9 mouse cellular contexts compared by ENCODE assay signal in the genomic region with DNA sequence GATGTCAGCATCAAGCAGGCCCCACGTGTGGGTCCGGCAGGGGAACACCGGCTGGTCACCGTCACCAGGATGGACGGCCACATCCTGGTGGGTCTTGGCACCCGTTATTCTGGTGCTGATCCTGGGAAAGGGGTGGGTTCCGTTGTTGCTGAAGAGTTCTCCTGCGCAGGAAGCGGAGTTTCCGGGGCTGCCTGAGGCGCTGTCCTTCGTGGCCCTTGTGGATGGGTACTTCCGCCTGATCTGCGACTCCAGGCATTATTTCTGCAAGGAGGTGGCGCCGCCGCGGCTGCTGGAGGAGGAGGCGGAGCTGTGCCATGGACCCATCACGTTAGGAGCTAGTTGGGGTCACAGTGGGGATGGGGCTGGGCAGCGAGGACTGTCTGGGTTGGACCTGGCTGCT. TPM values are rescaled to one million over a fixed set of nuclear protein-coding genes. Genes with fewer than 3 reads are reported as not detected.
DNase-seq lines count a peak whose midpoint lies in the region; ATAC-seq and TF ChIP-seq lines count a peak whose summit lies in the region.
"Had no signal": no experiment of that assay in that cellular context is flagged by ENCODE, and none has a peak within 500 bp of the region (broad histone marks: within the 10 kb centered on the region; RNA-seq: fewer than 3 reads in every experiment).

No protein-coding gene starts in this region.

- peaks cover 7% of the 10 kb centered on the region; the same call in 1 of the 2 replicates for H3K4me1 ChIP-seq in liver, adult 2 months (ENCODE audit: control insufficient read depth, insufficient read depth, low read length)
- peaks cover 10% of the 10 kb centered on the region; the same call in 1 of the 2 replicates for H3K4me1 ChIP-seq in hindbrain, postnatal 0 days (ENCODE audit: insufficient read depth, low read length)
- H3K4me1 ChIP-seq in midbrain, embryonic 12.5 days, result peaks cover 16% of the 10 kb centered on the region

- H3K36me3 ChIP-seq in liver, adult 2 months (ENCODE audit: control insufficient read depth, insufficient read depth, low read length), result no peaks in the 10 kb centered on the region
- H3K36me3 ChIP-seq in hindbrain, postnatal 0 days (ENCODE audit: insufficient read depth, low read length), result no peaks in the 10 kb centered on the region
- H3K36me3 ChIP-seq in midbrain, embryonic 12.5 days, result no peaks in the 10 kb centered on the region

- DNase-seq in cerebellum, adult 11-12 months, result peak; percentile 47
- DNase-seq in cerebellum, adult 8-10 months, result no peak
- DNase-seq in liver, adult 2 months (ENCODE audit: extremely low read depth, low read depth, low spot score), result no peak
- no peak for DNase-seq in liver
- DNase-seq in hindbrain, postnatal 0 days (ENCODE audit: low spot score), result no peak

- 0 out of 2 replicates have a peak, but pooled peaks cover under 1% of the 10 kb centered on the region for H3K27me3 ChIP-seq in liver, adult 2 months (ENCODE audit: control insufficient read depth, insufficient read depth, low read length)
- peaks cover 71% of the 10 kb centered on the region for H3K27me3 ChIP-seq in hindbrain, postnatal 0 days (ENCODE audit: insufficient read depth, low read length)
- H3K27me3 ChIP-seq in midbrain, embryonic 12.5 days, result peaks cover 100% of the 10 kb centered on the region

- no peak overlapping the region for H3K4me2 ChIP-seq in hindbrain, postnatal 0 days (ENCODE audit: low read depth, low read length)
- no peak overlapping the region; the same call in 1 of the 2 replicates for H3K4me2 ChIP-seq in midbrain, embryonic 12.5 days (replicated peaks)

- H3K9ac ChIP-seq in liver, adult 2 months (ENCODE audit: low read depth, low read length), result no peak overlapping the region
- H3K9ac ChIP-seq in hindbrain, postnatal 0 days (replicated peaks; ENCODE audit: low read length), result no peak overlapping the region
- no peak overlapping the region for H3K9ac ChIP-seq in midbrain, embryonic 12.5 days (replicated peaks)
- H3K9ac ChIP-seq: liver, embryonic 15.5 days had no signal

- H3K4me3 ChIP-seq in liver, adult 2 months (ENCODE audit: insufficient read depth, low read depth, low read length), result no peak overlapping the region
- 0 out of 2 replicates have a peak overlapping the region, but pooled peaks have one; percentile 2 for H3K4me3 ChIP-seq in hindbrain, postnatal 0 days (ENCODE audit: low read length)
- 0 out of 2 replicates have a peak overlapping the region, but pooled peaks have one; percentile 11 for H3K4me3 ChIP-seq in midbrain, embryonic 12.5 days

- no peaks in the 10 kb centered on the region for H3K9me3 ChIP-seq in hindbrain, postnatal 0 days (ENCODE audit: low read length)
- H3K9me3 ChIP-seq in midbrain, embryonic 12.5 days, result no peaks in the 10 kb centered on the region
- H3K9me3 ChIP-seq: liver, embryonic 15.5 days had no signal

- no peak for TF ChIP-seq CTCF in liver, adult 2 months (IDR thresholded peaks at IDR 0.05; ENCODE audit: low read depth, low read length)
- TF ChIP-seq CTCF in hindbrain, postnatal 0 days (IDR thresholded peaks at IDR 0.05; ENCODE audit: low read depth), result no peak

- 0 out of 2 replicates have a peak overlapping the region, but pooled peaks have one; percentile 8 for H3K27ac ChIP-seq in liver, adult 2 months (replicated peaks; ENCODE audit: insufficient read depth, low read depth, low read length)
- no peak overlapping the region for H3K27ac ChIP-seq in hindbrain, postnatal 0 days
- H3K27ac ChIP-seq in midbrain, embryonic 12.5 days (replicated peaks), result no peak overlapping the region
- H3K27ac ChIP-seq: liver, embryonic 15.5 days had no signal

- no peak for ATAC-seq in hindbrain, postnatal 0 days
- ATAC-seq in midbrain, embryonic 12.5 days (ENCODE audit: low FRiP score, low read depth), result no peak
- ATAC-seq in activated CD4-positive, CD25-positive, alpha-beta regulatory T cell, adult 4 months, result no peak
- no peak for ATAC-seq in megakaryocyte, adult 5-6 weeks (ENCODE audit: poor library complexity, severe bottlenecking)

- no peaks in the 10 kb centered on the region for H3K79me2 ChIP-seq in liver, adult 2 months (ENCODE audit: control insufficient read depth, insufficient read depth, low read length)

- TF ChIP-seq POLR2A in liver, adult 2 months (IDR thresholded peaks at IDR 0.05; ENCODE audit: extremely low read depth, insufficient read depth, low read length), result no peak

- 80% methylated on average over 21 of the region's 21 CpGs for WGBS in liver, adult 2 months
- 15% methylated on average over 21 of the region's 21 CpGs for WGBS in hindbrain, postnatal 0 days
- 3% methylated on average over 21 of the region's 21 CpGs for WGBS in midbrain, embryonic 12.5 days

RNA-seq across cellular contexts. Expression of a gene that starts 4.4 kb away (rescaled TPM):
- 4.0 and 4.6 TPM in 2 replicates for total RNA-seq in liver, adult 2 months (2014; rRNA removed)
- polyA plus RNA-seq in liver, adult 2 months (2012; rRNA removed), result 5.7 and 7.9 TPM in 2 replicates
- total RNA-seq in hindbrain, postnatal 0 days (2014; rRNA removed), result 14.8 and 15.3 TPM in 2 replicates
- polyA plus RNA-seq in hindbrain, postnatal 0 days (2015; fragmentation: Nextera tagmentation; extraction: Ambion mirVana), result 7.3 and 7.4 TPM in 2 replicates
- polyA plus RNA-seq in midbrain, embryonic 12.5 days (2016; fragmentation: Nextera tagmentation; extraction: Ambion mirVana), result 3.3 and 3.4 TPM in 2 replicates
- polyA plus RNA-seq in activated CD4-positive, CD25-positive, alpha-beta regulatory T cell, adult 4 months (2017; shearing (Covaris generic)), result 10 to 100 TPM; 18.6 to 41.7 TPM
- 4.8 and 5.0 TPM in 2 replicates for total RNA-seq in megakaryocyte, adult 5-6 weeks (2015)
- 2.6 and 5.2 TPM in 2 replicates for total RNA-seq in megakaryocyte, adult 5-6 weeks (2017)

RNA-seq across cellular contexts. Expression of a gene that starts 8.5 kb away (rescaled TPM):
- total RNA-seq in liver, adult 2 months (2014; rRNA removed), result 0.74 and 1.1 TPM in 2 replicates
- 4.9 and 8.2 TPM in 2 replicates for polyA plus RNA-seq in liver, adult 2 months (2012; rRNA removed)
- not detected in 2 replicates for total RNA-seq in hindbrain, postnatal 0 days (2014; rRNA removed)
- 1.7 and 3.4 TPM in 2 replicates for polyA plus RNA-seq in hindbrain, postnatal 0 days (2015; fragmentation: Nextera tagmentation; extraction: Ambion mirVana)
- polyA plus RNA-seq in midbrain, embryonic 12.5 days (2016; fragmentation: Nextera tagmentation; extraction: Ambion mirVana), result not detected in 2 replicates
- polyA plus RNA-seq in activated CD4-positive, CD25-positive, alpha-beta regulatory T cell, adult 4 months (2017; shearing (Covaris generic)), result 10 to 100 TPM; 16.4 to 23.9 TPM
- total RNA-seq in megakaryocyte, adult 5-6 weeks (2015), result 2.9 and 4.2 TPM in 2 replicates
- 1.1 and 2.4 TPM in 2 replicates for total RNA-seq in megakaryocyte, adult 5-6 weeks (2017)

RNA-seq across cellular contexts. Expression of a gene that starts 8.9 kb away (rescaled TPM):
- total RNA-seq in liver, adult 2 months (2014; rRNA removed), result 0.09 and 0.20 TPM in 2 replicates
- 0.15 and 0.72 TPM in 2 replicates for polyA plus RNA-seq in liver, adult 2 months (2012; rRNA removed)
- 81.4 and 89.1 TPM in 2 replicates for total RNA-seq in hindbrain, postnatal 0 days (2014; rRNA removed)
- 16.8 and 16.9 TPM in 2 replicates for polyA plus RNA-seq in hindbrain, postnatal 0 days (2015; fragmentation: Nextera tagmentation; extraction: Ambion mirVana)
- polyA plus RNA-seq in midbrain, embryonic 12.5 days (2016; fragmentation: Nextera tagmentation; extraction: Ambion mirVana), result 12.8 and 16.9 TPM in 2 replicates
- polyA plus RNA-seq in activated CD4-positive, CD25-positive, alpha-beta regulatory T cell, adult 4 months (2017; shearing (Covaris generic)), result under 1 TPM; 0.37 to 0.93 TPM
- total RNA-seq in megakaryocyte, adult 5-6 weeks (2015), result 0.11 TPM in 1 of 2 replicates, not detected in the other
- 1.1 TPM in 1 of 2 replicates, not detected in the other for total RNA-seq in megakaryocyte, adult 5-6 weeks (2017)

RNA-seq across cellular contexts. Expression of a gene that starts 21.1 kb away (rescaled TPM):
- 0.92 and 1.3 TPM in 2 replicates for total RNA-seq in liver, adult 2 months (2014; rRNA removed)
- polyA plus RNA-seq in liver, adult 2 months (2012; rRNA removed), result 1.5 and 2.6 TPM in 2 replicates
- total RNA-seq in hindbrain, postnatal 0 days (2014; rRNA removed), result 0.42 and 0.50 TPM in 2 replicates
- polyA plus RNA-seq in hindbrain, postnatal 0 days (2015; fragmentation: Nextera tagmentation; extraction: Ambion mirVana), result 0.52 and 0.60 TPM in 2 replicates
- 0.55 and 0.66 TPM in 2 replicates for polyA plus RNA-seq in midbrain, embryonic 12.5 days (2016; fragmentation: Nextera tagmentation; extraction: Ambion mirVana)
- polyA plus RNA-seq in activated CD4-positive, CD25-positive, alpha-beta regulatory T cell, adult 4 months (2017; shearing (Covaris generic)), result 1 to 10 TPM; 3.3 to 3.8 TPM
- 0.36 and 0.89 TPM in 2 replicates for total RNA-seq in megakaryocyte, adult 5-6 weeks (2015)
- total RNA-seq in megakaryocyte, adult 5-6 weeks (2017), result 0.18 TPM in 1 of 2 replicates, not detected in the other

RNA-seq across cellular contexts. Expression of a gene that starts 45.0 kb away (rescaled TPM):
- total RNA-seq in liver, adult 2 months (2014; rRNA removed), result 0.18 and 0.87 TPM in 2 replicates
- 0.44 and 2.8 TPM in 2 replicates for polyA plus RNA-seq in liver, adult 2 months (2012; rRNA removed)
- total RNA-seq in hindbrain, postnatal 0 days (2014; rRNA removed), result 84.2 and 99.0 TPM in 2 replicates
- 62.2 and 65.8 TPM in 2 replicates for polyA plus RNA-seq in hindbrain, postnatal 0 days (2015; fragmentation: Nextera tagmentation; extraction: Ambion mirVana)
- polyA plus RNA-seq in midbrain, embryonic 12.5 days (2016; fragmentation: Nextera tagmentation; extraction: Ambion mirVana), result 39.2 and 43.7 TPM in 2 replicates
- polyA plus RNA-seq in activated CD4-positive, CD25-positive, alpha-beta regulatory T cell, adult 4 months (2017; shearing (Covaris generic)), result 10 to 100 TPM; 55.0 to 72.9 TPM
- 28.4 and 30.9 TPM in 2 replicates for total RNA-seq in megakaryocyte, adult 5-6 weeks (2015)
- 39.6 and 41.2 TPM in 2 replicates for total RNA-seq in megakaryocyte, adult 5-6 weeks (2017)
